Mouse (Mus musculus): ENCODE data around the gene Ptpro. TPM values are rescaled to one million over a fixed set of nuclear protein-coding genes. Genes with fewer than 3 reads are reported as not detected.
A peak's percentile ranks its signal among the peaks of the same experiment; 100 is the strongest.
"Not testable (repeated sequence)": the region's sequence is repeated elsewhere in the genome, so short reads cannot be mapped to it uniquely, and the experiment has no call there.

Gene Ptpro
- polyA plus RNA-seq, 1 experiment from 2014 or later = 10.4 TPM

GRCm38 (mm10) chr6:137473433-137473832 is 221.3 kb downstream of the Ptpro start:
- H3K36me3 ChIP-seq = 0 out of 2 replicates have a peak, but pooled peaks cover 5% of the 10 kb centered on the region
- H3K27me3 ChIP-seq (ENCODE audit: insufficient read depth, poor library complexity, severe bottlenecking) = no peaks in the 10 kb centered on the region
- H3K9me3 ChIP-seq = peaks cover 16% of the 10 kb centered on the region; the same call in 1 of the 2 replicates
- WGBS = 71% methylated on average over 1 of the region's 1 CpGs
- DNase-seq (ENCODE audit: low spot score) = no peak
- no peak overlapping the region for H3K27ac ChIP-seq
- H3K4me3 ChIP-seq = no peak overlapping the region
- no peaks in the 10 kb centered on the region for H3K4me1 ChIP-seq (replicated peaks)

- H3K9me3 ChIP-seq = peaks cover 12% of the 10 kb centered on the region; the same call in 1 of the 2 replicates
- DNase-seq (ENCODE audit: low spot score); H3K36me3 ChIP-seq; H3K27me3 ChIP-seq (ENCODE audit: insufficient read depth, poor library complexity, severe bottlenecking); H3K4me1 ChIP-seq (replicated peaks); H3K27ac ChIP-seq; H3K4me3 ChIP-seq: not testable (repeated sequence)
- WGBS = 97% methylated on average over 5 of the region's 5 CpGs
Measured at GRCm38 (mm10) chr6:137475695-137476094, 223.6 kb downstream of the Ptpro start.

DNA sequence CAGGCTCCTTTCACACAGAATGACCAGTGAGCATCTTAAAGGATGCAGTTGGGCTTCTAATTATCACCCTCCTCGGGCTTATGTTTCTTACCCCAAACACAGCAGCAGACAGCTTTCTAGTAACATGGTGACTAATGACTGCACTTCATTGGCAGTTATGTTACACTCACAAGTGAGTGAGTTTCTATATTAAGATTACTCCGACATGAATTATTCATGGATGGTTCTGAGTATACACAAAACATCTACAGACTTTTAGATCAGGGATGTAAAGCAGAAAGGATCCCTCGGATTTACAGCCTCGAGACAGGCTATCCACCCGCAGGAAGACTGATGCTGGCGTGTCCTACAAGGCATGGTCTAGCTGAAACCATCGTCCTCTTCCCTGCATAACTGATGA is 230.8 kb downstream of the Ptpro start:
- Histone ChIP-seq H3K4me3 (no peak overlapping the region), H3K36me3 (no peaks in the 10 kb centered on the region), H3K27ac (no peak overlapping the region), H3K9me3 (no peaks in the 10 kb centered on the region), H3K27me3 (ENCODE audit: insufficient read depth, poor library complexity, severe bottlenecking) (no peaks in the 10 kb centered on the region), H3K4me1 (replicated peaks) (peaks cover 5% of the 10 kb centered on the region)
- 86% methylated on average over 7 of the region's 7 CpGs for WGBS
- no peak for DNase-seq (ENCODE audit: low spot score)

DNA sequence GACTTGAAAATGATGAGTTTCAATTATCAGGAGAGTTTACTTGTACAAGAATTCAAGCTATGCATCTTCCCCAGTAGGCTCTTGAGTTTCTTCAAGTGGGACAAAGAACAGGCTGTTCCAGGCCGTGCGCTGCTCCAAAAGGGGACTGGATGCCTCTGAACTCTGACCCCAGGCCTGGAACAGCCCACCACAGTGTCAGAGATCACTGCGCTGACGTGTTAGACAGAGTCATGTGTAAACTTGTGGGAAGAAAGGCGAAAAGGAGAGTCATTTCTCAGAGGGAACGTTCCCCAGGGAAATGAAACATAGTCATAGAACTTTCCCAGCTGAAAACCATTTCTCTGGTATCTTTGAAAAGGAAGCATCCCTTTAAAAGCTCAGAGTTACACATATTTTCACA is 235.3 kb downstream of the Ptpro start:
- WGBS = 20% methylated on average over 6 of the region's 6 CpGs
- Histone ChIP-seq H3K4me3 (no peak overlapping the region), H3K36me3 (no peaks in the 10 kb centered on the region), H3K27ac (no peak overlapping the region), H3K9me3 (no peaks in the 10 kb centered on the region), H3K27me3 (ENCODE audit: insufficient read depth, poor library complexity, severe bottlenecking) (no peaks in the 10 kb centered on the region), H3K4me1 (replicated peaks) (peaks cover 5% of the 10 kb centered on the region)
- peak; percentile 72 for DNase-seq (ENCODE audit: low spot score)

DNA sequence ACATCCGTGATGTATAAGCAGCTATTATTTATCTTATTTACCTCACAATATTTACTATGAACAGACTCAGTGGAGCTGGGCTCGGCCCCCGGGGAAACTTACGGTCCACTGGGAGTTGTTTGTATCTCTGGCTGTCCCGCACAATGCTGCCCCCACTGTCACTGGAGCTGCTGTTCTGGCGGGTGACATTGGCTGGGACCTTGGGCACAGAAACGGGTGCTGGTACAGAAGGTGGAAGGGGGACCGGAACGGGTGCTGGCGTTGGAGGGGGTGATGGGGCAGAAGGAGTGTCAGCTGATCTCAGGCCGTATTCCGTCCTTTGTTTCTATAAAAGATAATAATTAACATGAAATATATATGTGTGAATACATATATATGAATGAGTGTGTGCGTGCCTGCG is 238.0 kb downstream of the Ptpro start:
- H3K9me3 ChIP-seq = no peaks in the 10 kb centered on the region
- peaks cover 7% of the 10 kb centered on the region for H3K4me1 ChIP-seq (replicated peaks)
- no peaks in the 10 kb centered on the region for H3K27me3 ChIP-seq (ENCODE audit: insufficient read depth, poor library complexity, severe bottlenecking)
- no peak for DNase-seq (ENCODE audit: low spot score)
- no peaks in the 10 kb centered on the region for H3K36me3 ChIP-seq
- H3K4me3 ChIP-seq = no peak overlapping the region
- no peak overlapping the region for H3K27ac ChIP-seq
- 90% methylated on average over 14 of the region's 14 CpGs for WGBS

DNA sequence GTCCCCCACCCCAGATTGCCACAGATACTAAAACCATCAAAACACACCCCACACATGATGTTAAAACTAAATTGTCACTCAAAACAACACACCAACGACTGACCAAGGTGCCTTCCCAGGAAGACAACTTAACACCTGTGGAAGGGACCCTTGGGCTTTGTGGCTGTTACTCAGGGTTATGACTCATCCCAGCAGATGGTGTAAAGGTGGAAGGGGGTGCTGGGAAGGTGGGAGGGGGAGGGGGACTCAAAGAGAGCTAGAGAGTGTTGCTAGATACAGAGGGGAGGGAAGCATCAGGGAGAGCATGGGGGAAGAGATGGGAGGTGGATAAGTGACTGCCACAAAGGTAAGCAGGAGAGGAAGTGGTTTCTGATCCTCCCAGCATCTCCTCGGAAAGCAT is 239.5 kb downstream of the Ptpro start:
- peaks cover 12% of the 10 kb centered on the region for H3K4me1 ChIP-seq (replicated peaks)
- no peak overlapping the region for H3K27ac ChIP-seq
- DNase-seq (ENCODE audit: low spot score) = no peak
- no peaks in the 10 kb centered on the region for H3K9me3 ChIP-seq
- no peaks in the 10 kb centered on the region for H3K27me3 ChIP-seq (ENCODE audit: insufficient read depth, poor library complexity, severe bottlenecking)
- H3K36me3 ChIP-seq = no peaks in the 10 kb centered on the region
- no peak overlapping the region for H3K4me3 ChIP-seq
- 77% methylated on average over 2 of the region's 2 CpGs for WGBS

GRCm38 (mm10) chr6:137492582-137492981 is 240.5 kb downstream of the Ptpro start:
- no peak overlapping the region for H3K4me3 ChIP-seq
- H3K36me3 ChIP-seq = no peaks in the 10 kb centered on the region
- no peaks in the 10 kb centered on the region for H3K9me3 ChIP-seq
- H3K27ac ChIP-seq = no peak overlapping the region
- 87% methylated on average over 4 of the region's 4 CpGs for WGBS
- DNase-seq (ENCODE audit: low spot score) = no peak
- no peaks in the 10 kb centered on the region for H3K27me3 ChIP-seq (ENCODE audit: insufficient read depth, poor library complexity, severe bottlenecking)
- peaks cover 8% of the 10 kb centered on the region for H3K4me1 ChIP-seq (replicated peaks)

DNA sequence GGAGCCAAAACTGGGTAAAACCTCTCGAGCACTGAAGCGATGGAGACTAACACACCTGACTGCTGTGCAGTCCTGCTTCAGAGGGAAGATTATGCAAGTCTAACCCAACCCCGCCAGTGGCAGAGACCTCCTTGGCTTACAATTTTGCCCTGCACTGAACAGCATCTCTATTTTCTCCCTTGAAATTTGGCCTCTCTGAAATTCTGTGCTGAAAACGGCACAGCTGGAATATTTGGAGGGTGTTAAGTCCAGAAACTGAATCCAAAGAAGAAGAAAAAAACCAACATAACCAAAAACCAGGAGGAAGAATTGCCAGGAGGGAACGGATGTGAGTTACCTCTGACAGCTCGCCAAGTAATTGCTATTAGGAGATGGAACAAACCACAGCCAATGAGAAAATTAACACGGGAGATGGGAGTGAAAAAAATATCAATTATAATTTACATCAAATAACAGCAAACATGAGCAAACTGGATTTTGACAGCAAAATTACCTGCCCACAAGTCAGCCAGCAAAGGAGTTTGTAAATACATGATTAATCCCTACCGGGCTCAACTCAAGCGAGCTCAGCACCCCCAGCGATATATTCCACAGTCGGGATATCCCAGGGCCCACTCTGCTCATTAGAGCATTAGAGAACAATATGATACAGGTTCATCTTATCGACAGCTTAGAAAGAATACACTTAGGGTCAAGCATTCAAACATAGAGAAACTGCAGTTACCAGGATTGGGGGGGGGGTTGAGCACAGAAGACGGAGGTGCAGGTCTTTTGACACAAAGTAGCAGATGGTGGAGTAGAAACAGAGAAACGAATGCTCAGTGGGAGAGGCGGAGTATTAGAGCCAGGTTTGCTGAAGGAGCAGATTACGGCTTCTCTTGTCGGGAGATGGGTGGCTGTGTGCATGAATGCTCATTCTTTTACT is 241.4 kb downstream of the Ptpro start:
- DNase-seq (ENCODE audit: low spot score) = no peak
- H3K36me3 ChIP-seq = no peaks in the 10 kb centered on the region
- no peak overlapping the region for H3K4me3 ChIP-seq
- no peaks in the 10 kb centered on the region for H3K27me3 ChIP-seq (ENCODE audit: insufficient read depth, poor library complexity, severe bottlenecking)
- WGBS = 88% methylated on average over 17 of the region's 17 CpGs
- H3K4me1 ChIP-seq (replicated peaks) = peaks cover 7% of the 10 kb centered on the region; the same call in 1 of the 2 replicates
- H3K27ac ChIP-seq = no peak overlapping the region
- H3K9me3 ChIP-seq = no peaks in the 10 kb centered on the region

- no peak for DNase-seq (ENCODE audit: low spot score)
- H3K36me3 ChIP-seq = no peaks in the 10 kb centered on the region
- no peak overlapping the region for H3K4me3 ChIP-seq
- no peak overlapping the region for H3K27ac ChIP-seq
- H3K9me3 ChIP-seq = no peaks in the 10 kb centered on the region
- no peaks in the 10 kb centered on the region for H3K27me3 ChIP-seq (ENCODE audit: insufficient read depth, poor library complexity, severe bottlenecking)
- H3K4me1 ChIP-seq (replicated peaks) = peaks cover 7% of the 10 kb centered on the region; the same call in 1 of the 2 replicates
Measured at GRCm38 (mm10) chr6:137494136-137494475, 242.0 kb downstream of the Ptpro start.

DNA sequence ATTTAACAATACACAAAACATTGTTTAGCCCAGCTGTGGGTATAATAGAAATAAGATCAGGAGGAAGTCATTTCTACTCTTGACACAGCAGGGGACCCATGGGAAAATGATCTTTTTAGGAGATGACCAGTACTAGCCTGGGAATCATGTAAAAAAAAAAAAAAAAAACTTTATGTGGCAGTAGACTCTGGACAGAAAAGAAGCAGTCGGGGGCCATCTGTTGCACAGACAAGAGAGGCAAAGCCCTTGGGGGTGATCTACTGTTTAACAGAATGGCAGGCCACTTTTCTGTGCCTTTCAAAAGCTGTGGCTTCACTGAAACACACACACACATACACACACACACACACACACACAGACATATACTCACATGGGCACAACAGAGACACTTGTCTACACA is 242.7 kb downstream of the Ptpro start:
- DNase-seq (ENCODE audit: low spot score) = no peak
- WGBS = 63% methylated on average over 1 of the region's 1 CpGs
- no peak overlapping the region for H3K27ac ChIP-seq
- H3K4me3 ChIP-seq = no peak overlapping the region
- H3K27me3 ChIP-seq (ENCODE audit: insufficient read depth, poor library complexity, severe bottlenecking) = no peaks in the 10 kb centered on the region
- H3K4me1 ChIP-seq (replicated peaks) = peaks cover 7% of the 10 kb centered on the region; the same call in 1 of the 2 replicates
- H3K36me3 ChIP-seq = no peaks in the 10 kb centered on the region
- no peaks in the 10 kb centered on the region for H3K9me3 ChIP-seq

GRCm38 (mm10) chr6:137495233-137495632 is 243.1 kb downstream of the Ptpro start:
- DNase-seq (ENCODE audit: low spot score) = no peak
- Histone ChIP-seq H3K27ac (no peak overlapping the region), H3K36me3 (no peaks in the 10 kb centered on the region), H3K4me1 (replicated peaks) (peaks cover 7% of the 10 kb centered on the region; the same call in 1 of the 2 replicates), H3K9me3 (no peaks in the 10 kb centered on the region), H3K4me3 (no peak overlapping the region), H3K27me3 (ENCODE audit: insufficient read depth, poor library complexity, severe bottlenecking) (no peaks in the 10 kb centered on the region)
- 74% methylated on average over 6 of the region's 6 CpGs for WGBS

DNA sequence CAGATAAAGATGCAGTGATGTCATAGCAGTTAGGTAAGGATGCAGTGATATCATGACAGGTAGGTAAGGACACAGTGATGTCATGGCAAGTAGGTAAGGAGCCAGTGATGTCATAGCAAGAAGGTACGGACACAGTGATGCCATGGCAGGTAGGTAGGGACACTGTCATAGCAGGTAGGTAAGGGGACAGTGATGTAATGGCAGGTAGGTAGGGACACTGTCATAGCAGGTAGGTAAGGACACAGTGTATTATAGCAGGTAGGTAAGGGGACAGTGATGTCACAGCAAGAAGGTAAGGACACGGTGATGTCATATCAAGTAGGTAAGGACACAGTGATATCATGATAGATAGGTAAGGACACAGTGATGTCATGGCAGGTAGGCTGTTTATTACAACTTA is 244.4 kb downstream of the Ptpro start:
- no peaks in the 10 kb centered on the region for H3K27me3 ChIP-seq (ENCODE audit: insufficient read depth, poor library complexity, severe bottlenecking)
- H3K4me3 ChIP-seq = no peak overlapping the region
- H3K27ac ChIP-seq = no peak overlapping the region
- H3K9me3 ChIP-seq = no peaks in the 10 kb centered on the region
- no peaks in the 10 kb centered on the region for H3K36me3 ChIP-seq
- peaks cover 7% of the 10 kb centered on the region; the same call in 1 of the 2 replicates for H3K4me1 ChIP-seq (replicated peaks)
- DNase-seq (ENCODE audit: low spot score) = no peak
- WGBS = 95% methylated on average over 2 of the region's 2 CpGs

DNA sequence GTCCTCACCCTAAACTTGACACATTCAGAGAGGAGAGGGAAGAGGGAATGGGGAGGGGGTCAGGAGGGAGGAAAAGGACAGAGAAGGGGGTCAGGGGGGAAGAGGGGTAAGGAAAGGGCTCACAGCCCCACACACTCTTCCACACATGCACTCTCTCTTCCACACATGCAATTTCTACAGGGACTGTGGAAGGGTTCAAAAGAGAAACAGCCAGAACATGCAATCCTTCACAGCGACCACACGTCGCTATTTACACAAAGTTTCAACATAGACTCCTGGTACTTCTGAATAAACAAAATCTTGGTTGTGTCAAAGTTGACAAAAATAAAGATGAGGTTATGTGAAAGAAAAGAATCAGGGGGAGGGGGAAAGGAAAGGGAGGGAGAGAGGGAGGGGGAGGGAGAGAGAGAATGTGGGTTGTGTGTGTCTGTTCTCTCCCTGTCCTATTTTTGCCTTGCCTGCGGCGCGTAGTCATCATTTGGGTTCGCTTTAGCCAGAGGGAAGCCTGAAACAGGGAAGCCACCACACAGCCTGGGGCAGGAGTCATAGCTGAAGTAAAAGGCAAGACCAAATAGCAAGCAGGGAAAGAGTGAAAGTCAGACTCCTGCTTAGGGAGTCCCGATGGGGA is 245.2 kb downstream of the Ptpro start:
- Histone ChIP-seq H3K4me1 (replicated peaks) (peaks cover 7% of the 10 kb centered on the region; the same call in 1 of the 2 replicates), H3K36me3 (no peaks in the 10 kb centered on the region), H3K27me3 (ENCODE audit: insufficient read depth, poor library complexity, severe bottlenecking) (no peaks in the 10 kb centered on the region), H3K9me3 (no peaks in the 10 kb centered on the region), H3K4me3 (no peak overlapping the region), H3K27ac (no peak overlapping the region)
- WGBS = 95% methylated on average over 8 of the region's 8 CpGs
- DNase-seq (ENCODE audit: low spot score) = no peak

All from hindbrain, embryonic 10.5 days (tissue).